Mouse (Mus musculus): Measurements from ENCODE around the gene Dpep2nb.

DNA sequence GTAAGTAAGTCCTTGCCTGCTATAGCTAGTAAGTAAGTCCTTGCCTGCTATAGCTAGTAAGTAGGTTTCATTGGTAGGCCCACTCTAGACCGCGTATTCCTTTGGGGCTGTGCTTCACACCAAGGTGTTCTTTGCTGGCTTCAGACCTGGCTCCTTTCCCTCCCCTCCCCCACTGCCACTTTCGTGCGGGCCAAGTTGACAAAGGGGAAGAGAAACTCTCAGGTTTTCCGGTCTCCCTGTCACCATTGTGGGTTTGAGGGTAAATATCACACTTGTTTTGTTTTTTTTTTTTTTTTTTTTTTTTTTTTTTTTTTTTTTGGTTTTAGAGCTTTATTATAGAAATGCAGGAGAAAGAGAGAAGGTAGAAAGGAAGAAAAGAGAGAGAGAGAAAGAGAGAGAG, 13.3 kb downstream of the Dpep2nb start:
- TF ChIP-seq CTCF (IDR thresholded peaks at IDR 0.05; ENCODE audit: borderline replicate concordance, insufficient read depth, low read depth, low read length) = no peak
- TF ChIP-seq POLR2A (IDR thresholded peaks at IDR 0.05; ENCODE audit: borderline replicate concordance, insufficient read depth, low read length) = no peak

All from cerebellum, adult 2 months (tissue).